Mouse (Mus musculus) thymus, adult 2 months (tissue): ENCODE data around the gene Auts2. TPM values are rescaled to one million over a fixed set of nuclear protein-coding genes. Genes with fewer than 3 reads are reported as not detected.

ENCODE experiments used
- DNase-seq: peaks from one replicate; pipeline ENCODE4 v3.0.0; 2021
- H3K27ac ChIP-seq: fragments of 200-500 bp; 2 replicates; pipeline ENCODE4 v1.5.1; 2012; ENCODE audit warnings: low read length, control low read depth; ENCODE audit not compliant: control insufficient read depth, insufficient read depth
- H3K27me3 ChIP-seq: fragments of 200-500 bp; 2 replicates; pipeline ENCODE4 v1.6.1; 2012; ENCODE audit warnings: mild to moderate bottlenecking, low read length, moderate library complexity, mixed read lengths; ENCODE audit not compliant: control insufficient read depth, insufficient read depth
- H3K36me3 ChIP-seq: fragments of 200-500 bp; 2 replicates; pipeline ENCODE4 v1.6.1; 2012; ENCODE audit warnings: mild to moderate bottlenecking, low read length, moderate library complexity; ENCODE audit not compliant: control insufficient read depth, insufficient read depth
- H3K4me1 ChIP-seq: fragments of 200-500 bp; replicated peaks from 2 replicates; pipeline ENCODE4 v1.6.1; 2012; ENCODE audit warnings: low read length; ENCODE audit not compliant: control insufficient read depth, insufficient read depth
- H3K4me3 ChIP-seq: fragments of 200-500 bp; 2 replicates; pipeline ENCODE4 v1.5.1; 2012; ENCODE audit warnings: mild to moderate bottlenecking, low read length, control low read depth, moderate library complexity; ENCODE audit not compliant: control insufficient read depth, insufficient read depth
- CTCF ChIP-seq: fragments of 200-500 bp; IDR thresholded peaks from 2 replicates; pipeline ENCODE4 v1.5.1; 2012; ENCODE audit warnings: mild to moderate bottlenecking, control low read depth, low read length, moderate library complexity, borderline replicate concordance; ENCODE audit not compliant: control insufficient read depth, poor library complexity, insufficient read depth; ENCODE audit errors: extremely low read depth
- POLR2A ChIP-seq: fragments of 200-500 bp; IDR thresholded peaks from 2 replicates; pipeline ENCODE4 v1.6.1; 2012; ENCODE audit warnings: mild to moderate bottlenecking, low read length, control low read depth, moderate library complexity; ENCODE audit not compliant: control insufficient read depth, poor library complexity, insufficient read depth; ENCODE audit errors: extremely low read depth
- WGBS: fragments of 180-500 bp; shearing (Covaris S2); methylation state at CpG from one replicate; pipeline ENCODE4 v1.1.7; 2018; 5-methylcytosine and 5-hydroxymethylcytosine counted together
- polyA plus RNA-seq: library from polyadenylated mRNA; depleted of rRNA; stranded (reverse); fragments of >200 nt; gene quantifications from 2 replicates; pipeline ENCODE4 v1.2.3, GENCODE M21; 2012

Gene Auts2
- polyA plus RNA-seq, 1 experiment, result 4.9 TPM

GRCm38 (mm10) chr5:132445213-132445954 is 97.8 kb downstream of the Auts2 start:
- no peak for DNase-seq
- Histone ChIP-seq H3K36me3 (no peaks in the 10 kb centered on the region), H3K27me3 (no peaks in the 10 kb centered on the region), H3K4me1 (no peaks in the 10 kb centered on the region), H3K27ac (no peak overlapping the region), H3K4me3 (no peak overlapping the region)
- 97% methylated on average over 4 of the region's 4 CpGs for WGBS
- no peak for TF ChIP-seq POLR2A
- no peak for TF ChIP-seq CTCF

GRCm38 (mm10) chr5:132442948-132443347 is 100.2 kb downstream of the Auts2 start:
- 94% methylated on average over 4 of the region's 4 CpGs for WGBS
- TF ChIP-seq CTCF, result no peak
- H3K27ac ChIP-seq, result no peak overlapping the region
- H3K27me3 ChIP-seq, result no peaks in the 10 kb centered on the region
- no peaks in the 10 kb centered on the region for H3K36me3 ChIP-seq
- DNase-seq, result no peak
- H3K4me3 ChIP-seq, result no peak overlapping the region
- H3K4me1 ChIP-seq, result no peaks in the 10 kb centered on the region

GRCm38 (mm10) chr5:132438414-132438813 is 104.7 kb downstream of the Auts2 start:
- no peak overlapping the region for H3K27ac ChIP-seq
- H3K27me3 ChIP-seq, result no peaks in the 10 kb centered on the region
- no peak for DNase-seq
- H3K36me3 ChIP-seq, result no peaks in the 10 kb centered on the region
- no peaks in the 10 kb centered on the region for H3K4me1 ChIP-seq
- no peak for TF ChIP-seq CTCF
- TF ChIP-seq POLR2A, result no peak
- H3K4me3 ChIP-seq, result no peak overlapping the region
- 79% methylated on average over 4 of the region's 4 CpGs for WGBS

GRCm38 (mm10) chr5:132437994-132438393 is 105.2 kb downstream of the Auts2 start:
- no peaks in the 10 kb centered on the region for H3K4me1 ChIP-seq
- no peaks in the 10 kb centered on the region for H3K36me3 ChIP-seq
- no peaks in the 10 kb centered on the region for H3K27me3 ChIP-seq
- TF ChIP-seq POLR2A, result no peak
- TF ChIP-seq CTCF, result no peak
- WGBS, result 74% methylated on average over 8 of the region's 8 CpGs
- no peak overlapping the region for H3K4me3 ChIP-seq
- no peak overlapping the region for H3K27ac ChIP-seq
- no peak for DNase-seq

GRCm38 (mm10) chr5:132437478-132437877 is 105.7 kb downstream of the Auts2 start:
- no peak overlapping the region for H3K4me3 ChIP-seq
- H3K27ac ChIP-seq, result no peak overlapping the region
- TF ChIP-seq CTCF, result no peak
- no peak for TF ChIP-seq POLR2A
- WGBS, result 90% methylated on average over 8 of the region's 8 CpGs
- no peak for DNase-seq
- no peaks in the 10 kb centered on the region for H3K36me3 ChIP-seq
- no peaks in the 10 kb centered on the region for H3K4me1 ChIP-seq
- H3K27me3 ChIP-seq, result no peaks in the 10 kb centered on the region

GRCm38 (mm10) chr5:132436901-132437300 is 106.2 kb downstream of the Auts2 start:
- TF ChIP-seq POLR2A (no peak), CTCF (no peak)
- Histone ChIP-seq H3K27me3 (no peaks in the 10 kb centered on the region), H3K27ac (no peak overlapping the region), H3K4me1 (no peaks in the 10 kb centered on the region), H3K4me3 (no peak overlapping the region), H3K36me3 (no peaks in the 10 kb centered on the region)
- WGBS, result 82% methylated on average over 1 of the region's 1 CpGs
- no peak for DNase-seq

GRCm38 (mm10) chr5:132436473-132436872 is 106.7 kb downstream of the Auts2 start:
- no peaks in the 10 kb centered on the region for H3K36me3 ChIP-seq
- no peak overlapping the region for H3K27ac ChIP-seq
- DNase-seq, result no peak
- H3K27me3 ChIP-seq, result no peaks in the 10 kb centered on the region
- no peak overlapping the region for H3K4me3 ChIP-seq
- 94% methylated on average over 2 of the region's 2 CpGs for WGBS
- TF ChIP-seq CTCF, result no peak
- no peaks in the 10 kb centered on the region for H3K4me1 ChIP-seq
